Mouse (Mus musculus): ENCODE data around the gene Atxn7. TPM values are rescaled to one million over a fixed set of nuclear protein-coding genes. Genes with fewer than 3 reads are reported as not detected.

The Atxn7 gene
- total RNA-seq, 1 experiment from 2014 or later, result 25.4 TPM

- no peak for ATAC-seq (replicated peaks in 1 of 2; ENCODE audit: insufficient read depth in 1 of 2, low FRiP score in 2 of 2, low TSS enrichment in 1 of 2, low read depth in 1 of 2, poor library complexity in 2 of 2, severe bottlenecking in 2 of 2)
Measured at GRCm38 (mm10) chr14:13970513-13970912, 9.3 kb downstream of the Atxn7 start.

GRCm38 (mm10) chr14:13971644-13972234 lies 10.5 kb downstream of the Atxn7 start:
- peak; percentile 87 to 94 for ATAC-seq (replicated peaks in 1 of 2; ENCODE audit: insufficient read depth in 1 of 2, low FRiP score in 2 of 2, low TSS enrichment in 1 of 2, low read depth in 1 of 2, poor library complexity in 2 of 2, severe bottlenecking in 2 of 2)

GRCm38 (mm10) chr14:13977498-13977897 lies 16.3 kb downstream of the Atxn7 start:
- ATAC-seq (replicated peaks in 1 of 2; ENCODE audit: insufficient read depth in 1 of 2, low FRiP score in 2 of 2, low TSS enrichment in 1 of 2, low read depth in 1 of 2, poor library complexity in 2 of 2, severe bottlenecking in 2 of 2), result no peak

- peak; percentile 95 to 98 for ATAC-seq (replicated peaks in 1 of 2; ENCODE audit: insufficient read depth in 1 of 2, low FRiP score in 2 of 2, low TSS enrichment in 1 of 2, low read depth in 1 of 2, poor library complexity in 2 of 2, severe bottlenecking in 2 of 2)
Measured at GRCm38 (mm10) chr14:13981286-13981685, 20.0 kb downstream of the Atxn7 start.

GRCm38 (mm10) chr14:13982174-13982573 lies 20.9 kb downstream of the Atxn7 start:
- ATAC-seq (replicated peaks in 1 of 2; ENCODE audit: insufficient read depth in 1 of 2, low FRiP score in 2 of 2, low TSS enrichment in 1 of 2, low read depth in 1 of 2, poor library complexity in 2 of 2, severe bottlenecking in 2 of 2), result no peak

GRCm38 (mm10) chr14:13988397-13988796 lies 27.2 kb downstream of the Atxn7 start:
- ATAC-seq (replicated peaks in 1 of 2; ENCODE audit: insufficient read depth in 1 of 2, low FRiP score in 2 of 2, low TSS enrichment in 1 of 2, low read depth in 1 of 2, poor library complexity in 2 of 2, severe bottlenecking in 2 of 2), result peak; percentile 97 to 99

- ATAC-seq (replicated peaks in 1 of 2; ENCODE audit: insufficient read depth in 1 of 2, low FRiP score in 2 of 2, low TSS enrichment in 1 of 2, low read depth in 1 of 2, poor library complexity in 2 of 2, severe bottlenecking in 2 of 2), result no peak
Measured at GRCm38 (mm10) chr14:13990741-13991140, 29.5 kb downstream of the Atxn7 start.

- peak; percentile 27 to 48; a peak in 2 of 4 replicates for ATAC-seq (replicated peaks in 1 of 2; ENCODE audit: insufficient read depth in 1 of 2, low FRiP score in 2 of 2, low TSS enrichment in 1 of 2, low read depth in 1 of 2, poor library complexity in 2 of 2, severe bottlenecking in 2 of 2)
Measured at GRCm38 (mm10) chr14:13995206-13996097, 34.2 kb downstream of the Atxn7 start.

GRCm38 (mm10) chr14:14002771-14003170 lies 41.5 kb downstream of the Atxn7 start:
- no peak for ATAC-seq (replicated peaks in 1 of 2; ENCODE audit: insufficient read depth in 1 of 2, low FRiP score in 2 of 2, low TSS enrichment in 1 of 2, low read depth in 1 of 2, poor library complexity in 2 of 2, severe bottlenecking in 2 of 2)

- ATAC-seq (replicated peaks in 1 of 2; ENCODE audit: insufficient read depth in 1 of 2, low FRiP score in 2 of 2, low TSS enrichment in 1 of 2, low read depth in 1 of 2, poor library complexity in 2 of 2, severe bottlenecking in 2 of 2), result no peak
Measured at GRCm38 (mm10) chr14:14009712-14010111, 48.5 kb downstream of the Atxn7 start.

- peak; percentile 87 to 93 for ATAC-seq (replicated peaks in 1 of 2; ENCODE audit: insufficient read depth in 1 of 2, low FRiP score in 2 of 2, low TSS enrichment in 1 of 2, low read depth in 1 of 2, poor library complexity in 2 of 2, severe bottlenecking in 2 of 2)
Measured at GRCm38 (mm10) chr14:14012383-14013251, 51.4 kb downstream of the Atxn7 start.

- peak; percentile 35 to 51; a peak in 3 of 4 replicates for ATAC-seq (replicated peaks in 1 of 2; ENCODE audit: insufficient read depth in 1 of 2, low FRiP score in 2 of 2, low TSS enrichment in 1 of 2, low read depth in 1 of 2, poor library complexity in 2 of 2, severe bottlenecking in 2 of 2)
Measured at GRCm38 (mm10) chr14:14013252-14013711, 52.0 kb downstream of the Atxn7 start.

GRCm38 (mm10) chr14:14014636-14015375 lies 53.6 kb downstream of the Atxn7 start:
- no peak for ATAC-seq (replicated peaks in 1 of 2; ENCODE audit: insufficient read depth in 1 of 2, low FRiP score in 2 of 2, low TSS enrichment in 1 of 2, low read depth in 1 of 2, poor library complexity in 2 of 2, severe bottlenecking in 2 of 2)

- peak; percentile 84 to 88 for ATAC-seq (replicated peaks in 1 of 2; ENCODE audit: insufficient read depth in 1 of 2, low FRiP score in 2 of 2, low TSS enrichment in 1 of 2, low read depth in 1 of 2, poor library complexity in 2 of 2, severe bottlenecking in 2 of 2)
Measured at GRCm38 (mm10) chr14:14019155-14019894, 58.1 kb downstream of the Atxn7 start.

- ATAC-seq (replicated peaks in 1 of 2; ENCODE audit: insufficient read depth in 1 of 2, low FRiP score in 2 of 2, low TSS enrichment in 1 of 2, low read depth in 1 of 2, poor library complexity in 2 of 2, severe bottlenecking in 2 of 2), result no peak
Measured at GRCm38 (mm10) chr14:14021244-14021643, 60.0 kb downstream of the Atxn7 start.

- no peak for ATAC-seq (replicated peaks in 1 of 2; ENCODE audit: insufficient read depth in 1 of 2, low FRiP score in 2 of 2, low TSS enrichment in 1 of 2, low read depth in 1 of 2, poor library complexity in 2 of 2, severe bottlenecking in 2 of 2)
Measured at GRCm38 (mm10) chr14:14025870-14026269, 64.6 kb downstream of the Atxn7 start.
